Mouse (Mus musculus): ENCODE measurements around the gene Etv6. TPM values are rescaled to one million over a fixed set of nuclear protein-coding genes. Genes with fewer than 3 reads are reported as not detected.

The Etv6 gene
- polyA plus RNA-seq, 1 experiment from 2014 or later = 12.6 TPM

GRCm38 (mm10) chr6:134026264-134026663 lies 9.2 kb upstream of the Etv6 start:
- no peak overlapping the region for H3K27ac ChIP-seq (ENCODE audit: low read length)
- no peaks in the 10 kb centered on the region for H3K27me3 ChIP-seq (ENCODE audit: control insufficient read depth, insufficient read depth, low read depth, low read length)
- no peak overlapping the region for H3K4me2 ChIP-seq (ENCODE audit: low read depth, low read length)
- H3K9me3 ChIP-seq (ENCODE audit: control insufficient read depth, low read length) = no peaks in the 10 kb centered on the region
- no peak for ATAC-seq (ENCODE audit: low read depth)
- WGBS = 75% methylated on average over 2 of the region's 2 CpGs
- no peaks in the 10 kb centered on the region for H3K36me3 ChIP-seq (ENCODE audit: control insufficient read depth, insufficient read depth, low read length)
- no peak overlapping the region for H3K9ac ChIP-seq (ENCODE audit: low read length)
- H3K4me3 ChIP-seq (ENCODE audit: low read length) = no peak overlapping the region
- H3K4me1 ChIP-seq (replicated peaks; ENCODE audit: control insufficient read depth, insufficient read depth, low read length) = no peaks in the 10 kb centered on the region

- Histone ChIP-seq H3K4me3 (ENCODE audit: low read length) (no peak overlapping the region), H3K36me3 (ENCODE audit: control insufficient read depth, insufficient read depth, low read length) (no peaks in the 10 kb centered on the region), H3K9ac (ENCODE audit: low read length) (no peak overlapping the region), H3K4me2 (ENCODE audit: low read depth, low read length) (no peak overlapping the region), H3K4me1 (replicated peaks; ENCODE audit: control insufficient read depth, insufficient read depth, low read length) (no peaks in the 10 kb centered on the region), H3K27me3 (ENCODE audit: control insufficient read depth, insufficient read depth, low read depth, low read length) (no peaks in the 10 kb centered on the region), H3K9me3 (ENCODE audit: control insufficient read depth, low read length) (no peaks in the 10 kb centered on the region), H3K27ac (ENCODE audit: low read length) (no peak overlapping the region)
- 88% methylated on average over 4 of the region's 4 CpGs for WGBS
- ATAC-seq (ENCODE audit: low read depth) = no peak
Observed at GRCm38 (mm10) chr6:134027022-134027421, 8.5 kb upstream of the Etv6 start.

- ATAC-seq (ENCODE audit: low read depth) = no peak
- no peak overlapping the region for H3K4me2 ChIP-seq (ENCODE audit: low read depth, low read length)
- WGBS = 31% methylated on average over 7 of the region's 7 CpGs
- no peaks in the 10 kb centered on the region for H3K27me3 ChIP-seq (ENCODE audit: control insufficient read depth, insufficient read depth, low read depth, low read length)
- H3K4me1 ChIP-seq (replicated peaks; ENCODE audit: control insufficient read depth, insufficient read depth, low read length) = peaks cover 11% of the 10 kb centered on the region
- H3K9ac ChIP-seq (ENCODE audit: low read length) = no peak overlapping the region
- H3K27ac ChIP-seq (ENCODE audit: low read length) = no peak overlapping the region
- no peaks in the 10 kb centered on the region for H3K9me3 ChIP-seq (ENCODE audit: control insufficient read depth, low read length)
- no peaks in the 10 kb centered on the region for H3K36me3 ChIP-seq (ENCODE audit: control insufficient read depth, insufficient read depth, low read length)
- H3K4me3 ChIP-seq (ENCODE audit: low read length) = no peak overlapping the region
Observed at GRCm38 (mm10) chr6:134032451-134032850, 3.0 kb upstream of the Etv6 start.

GRCm38 (mm10) chr6:134034436-134034835 lies 1.1 kb upstream of the Etv6 start:
- under 1% methylated on average over 8 of the region's 8 CpGs for WGBS

GRCm38 (mm10) chr6:134034904-134035489 lies 503 bp upstream of the Etv6 start:
- WGBS = under 1% methylated on average over 55 of the region's 55 CpGs
- Histone ChIP-seq H3K4me3 (ENCODE audit: low read length) (peak overlapping the region; percentile 72), H3K4me1 (replicated peaks; ENCODE audit: control insufficient read depth, insufficient read depth, low read length) (peaks cover 32% of the 10 kb centered on the region), H3K9ac (ENCODE audit: low read length) (peak overlapping the region; percentile 96), H3K4me2 (ENCODE audit: low read depth, low read length) (peak overlapping the region; percentile 62), H3K27ac (ENCODE audit: low read length) (peak overlapping the region; percentile 100), H3K9me3 (ENCODE audit: control insufficient read depth, low read length) (no peaks in the 10 kb centered on the region), H3K36me3 (ENCODE audit: control insufficient read depth, insufficient read depth, low read length) (no peaks in the 10 kb centered on the region), H3K27me3 (ENCODE audit: control insufficient read depth, insufficient read depth, low read depth, low read length) (no peaks in the 10 kb centered on the region)
- ATAC-seq (ENCODE audit: low read depth) = peak; percentile 91

More at GRCm38 (mm10) chr6:134034436-134034835, 1.1 kb upstream of the Etv6 start:
- peaks cover 31% of the 10 kb centered on the region for H3K4me1 ChIP-seq (replicated peaks; ENCODE audit: control insufficient read depth, insufficient read depth, low read length)
- H3K27ac ChIP-seq (ENCODE audit: low read length) = peak overlapping the region; percentile 100
- no peaks in the 10 kb centered on the region for H3K9me3 ChIP-seq (ENCODE audit: control insufficient read depth, low read length)
- H3K9ac ChIP-seq (ENCODE audit: low read length) = peak overlapping the region; percentile 96
- H3K27me3 ChIP-seq (ENCODE audit: control insufficient read depth, insufficient read depth, low read depth, low read length) = no peaks in the 10 kb centered on the region
- ATAC-seq (ENCODE audit: low read depth) = no peak
- H3K4me2 ChIP-seq (ENCODE audit: low read depth, low read length) = peak overlapping the region; percentile 62
- H3K4me3 ChIP-seq (ENCODE audit: low read length) = peak overlapping the region; percentile 72
- H3K36me3 ChIP-seq (ENCODE audit: control insufficient read depth, insufficient read depth, low read length) = no peaks in the 10 kb centered on the region

- WGBS = 1% methylated on average over 7 of the region's 8 CpGs
- Histone ChIP-seq H3K4me3 (ENCODE audit: low read length) (peak overlapping the region; percentile 72), H3K27ac (ENCODE audit: low read length) (peak overlapping the region; percentile 100), H3K4me2 (ENCODE audit: low read depth, low read length) (peak overlapping the region; percentile 62), H3K27me3 (ENCODE audit: control insufficient read depth, insufficient read depth, low read depth, low read length) (no peaks in the 10 kb centered on the region), H3K36me3 (ENCODE audit: control insufficient read depth, insufficient read depth, low read length) (no peaks in the 10 kb centered on the region), H3K9me3 (ENCODE audit: control insufficient read depth, low read length) (no peaks in the 10 kb centered on the region), H3K4me1 (replicated peaks; ENCODE audit: control insufficient read depth, insufficient read depth, low read length) (peaks cover 38% of the 10 kb centered on the region), H3K9ac (ENCODE audit: low read length) (peak overlapping the region; percentile 96)
- no peak for ATAC-seq (ENCODE audit: low read depth)
Observed at GRCm38 (mm10) chr6:134036491-134036911, 1.0 kb downstream of the Etv6 start.

GRCm38 (mm10) chr6:134036951-134037431 lies 1.5 kb downstream of the Etv6 start:
- Histone ChIP-seq H3K27ac (ENCODE audit: low read length) (peak overlapping the region; percentile 30), H3K4me1 (replicated peaks; ENCODE audit: control insufficient read depth, insufficient read depth, low read length) (peaks cover 43% of the 10 kb centered on the region)

GRCm38 (mm10) chr6:134037960-134038359 lies 2.5 kb downstream of the Etv6 start:
- Histone ChIP-seq H3K36me3 (ENCODE audit: control insufficient read depth, insufficient read depth, low read length) (no peaks in the 10 kb centered on the region), H3K9me3 (ENCODE audit: control insufficient read depth, low read length) (no peaks in the 10 kb centered on the region), H3K9ac (ENCODE audit: low read length) (peak overlapping the region; percentile 96; the same call in 1 of the 2 replicates), H3K27me3 (ENCODE audit: control insufficient read depth, insufficient read depth, low read depth, low read length) (no peaks in the 10 kb centered on the region), H3K4me2 (ENCODE audit: low read depth, low read length) (peak overlapping the region; percentile 62), H3K27ac (ENCODE audit: low read length) (no peak overlapping the region), H3K4me3 (ENCODE audit: low read length) (peak overlapping the region; percentile 72), H3K4me1 (replicated peaks; ENCODE audit: control insufficient read depth, insufficient read depth, low read length) (peaks cover 46% of the 10 kb centered on the region)
- no peak for ATAC-seq (ENCODE audit: low read depth)
- 21% methylated on average over 10 of the region's 10 CpGs for WGBS

More at GRCm38 (mm10) chr6:134036951-134037431, 1.5 kb downstream of the Etv6 start:
- Histone ChIP-seq H3K4me3 (ENCODE audit: low read length) (peak overlapping the region; percentile 72), H3K9ac (ENCODE audit: low read length) (peak overlapping the region; percentile 96), H3K9me3 (ENCODE audit: control insufficient read depth, low read length) (no peaks in the 10 kb centered on the region), H3K4me2 (ENCODE audit: low read depth, low read length) (peak overlapping the region; percentile 62), H3K36me3 (ENCODE audit: control insufficient read depth, insufficient read depth, low read length) (no peaks in the 10 kb centered on the region), H3K27me3 (ENCODE audit: control insufficient read depth, insufficient read depth, low read depth, low read length) (no peaks in the 10 kb centered on the region)
- ATAC-seq (ENCODE audit: low read depth) = no peak
- 6% methylated on average over 3 of the region's 3 CpGs for WGBS

GRCm38 (mm10) chr6:134038881-134039280 lies 3.4 kb downstream of the Etv6 start:
- peak overlapping the region; percentile 62 for H3K4me2 ChIP-seq (ENCODE audit: low read depth, low read length)
- WGBS = 18% methylated on average over 6 of the region's 6 CpGs
- H3K4me3 ChIP-seq (ENCODE audit: low read length) = peak overlapping the region; percentile 72; the same call in 1 of the 2 replicates
- H3K9me3 ChIP-seq (ENCODE audit: control insufficient read depth, low read length) = no peaks in the 10 kb centered on the region
- ATAC-seq (ENCODE audit: low read depth) = no peak
- H3K9ac ChIP-seq (ENCODE audit: low read length) = peak overlapping the region; percentile 8; the same call in 1 of the 2 replicates
- H3K27ac ChIP-seq (ENCODE audit: low read length) = no peak overlapping the region
- no peaks in the 10 kb centered on the region for H3K36me3 ChIP-seq (ENCODE audit: control insufficient read depth, insufficient read depth, low read length)
- no peaks in the 10 kb centered on the region for H3K27me3 ChIP-seq (ENCODE audit: control insufficient read depth, insufficient read depth, low read depth, low read length)
- peaks cover 51% of the 10 kb centered on the region for H3K4me1 ChIP-seq (replicated peaks; ENCODE audit: control insufficient read depth, insufficient read depth, low read length)
